Mouse (Mus musculus) testis, adult 10 weeks (tissue): ENCODE data around the gene Hs3st6. TPM values are rescaled to one million over a fixed set of nuclear protein-coding genes. Genes with fewer than 3 reads are reported as not detected.

Experiments
- polyA plus RNA-seq: library from polyadenylated mRNA; stranded (reverse); fragments of 350-450 nt; fragmentation: Illumina TruSeq; extraction: RNeasy Lipid Tissue Mini Kit (QIAGEN cat#74804); gene quantifications from one replicate; pipeline ENCODE4 v1.2.3, GENCODE M21; 2014; ENCODE audit warnings: low read depth, low replicate concordance

Gene Hs3st6
- polyA plus RNA-seq, result not detected

DNA sequence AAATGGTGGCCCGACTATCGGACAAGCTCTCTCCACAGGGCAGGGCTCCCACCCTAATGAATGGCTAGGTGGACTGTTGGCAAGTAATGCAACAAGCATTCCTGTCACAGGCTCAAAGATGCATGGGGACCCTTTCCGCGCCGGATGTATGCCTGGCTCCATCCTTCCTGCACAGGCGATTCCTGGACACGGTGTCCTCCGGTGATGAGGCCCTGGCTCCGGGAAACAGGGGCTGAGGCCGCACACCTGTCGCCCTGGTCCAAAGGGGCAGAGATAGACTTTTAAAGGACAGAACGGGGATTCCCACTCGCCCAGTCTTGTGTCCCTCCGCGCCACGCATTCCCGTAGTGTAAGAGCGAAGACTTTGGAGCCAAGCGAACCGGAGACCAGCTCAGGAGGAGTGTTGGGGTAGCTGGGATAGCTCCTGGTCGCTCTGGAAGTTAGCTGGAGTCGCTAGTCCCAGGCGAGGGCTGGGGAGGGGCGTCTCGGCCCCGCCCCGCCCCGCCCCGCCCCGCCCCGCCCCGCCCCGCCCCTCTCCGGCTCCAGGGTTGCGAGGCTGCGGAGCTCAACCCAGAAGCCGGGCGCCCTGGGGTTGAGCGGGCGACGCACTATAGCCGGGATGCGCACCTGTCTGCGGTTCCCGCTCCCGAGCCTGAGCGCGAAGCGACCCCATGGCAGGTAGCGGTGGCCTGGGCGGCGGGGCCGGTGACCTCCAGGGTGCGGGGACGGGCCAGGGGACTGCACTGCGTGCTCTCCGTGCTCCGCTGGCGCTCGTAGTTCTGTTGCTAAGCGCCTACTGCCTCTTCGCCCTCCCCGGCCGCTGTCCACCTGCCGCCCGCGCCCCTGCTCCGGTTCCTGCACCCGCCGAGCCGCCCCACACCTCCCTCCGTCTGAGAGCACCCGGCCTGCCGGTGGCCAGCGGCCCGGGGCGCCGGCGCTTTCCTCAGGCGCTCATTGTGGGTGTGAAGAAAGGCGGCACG, at the start of gene Hs3st6:
Gene Hs3st6 (plus strand): TSS at position 574 of the 980 bp plus-strand sequence.

DNA sequence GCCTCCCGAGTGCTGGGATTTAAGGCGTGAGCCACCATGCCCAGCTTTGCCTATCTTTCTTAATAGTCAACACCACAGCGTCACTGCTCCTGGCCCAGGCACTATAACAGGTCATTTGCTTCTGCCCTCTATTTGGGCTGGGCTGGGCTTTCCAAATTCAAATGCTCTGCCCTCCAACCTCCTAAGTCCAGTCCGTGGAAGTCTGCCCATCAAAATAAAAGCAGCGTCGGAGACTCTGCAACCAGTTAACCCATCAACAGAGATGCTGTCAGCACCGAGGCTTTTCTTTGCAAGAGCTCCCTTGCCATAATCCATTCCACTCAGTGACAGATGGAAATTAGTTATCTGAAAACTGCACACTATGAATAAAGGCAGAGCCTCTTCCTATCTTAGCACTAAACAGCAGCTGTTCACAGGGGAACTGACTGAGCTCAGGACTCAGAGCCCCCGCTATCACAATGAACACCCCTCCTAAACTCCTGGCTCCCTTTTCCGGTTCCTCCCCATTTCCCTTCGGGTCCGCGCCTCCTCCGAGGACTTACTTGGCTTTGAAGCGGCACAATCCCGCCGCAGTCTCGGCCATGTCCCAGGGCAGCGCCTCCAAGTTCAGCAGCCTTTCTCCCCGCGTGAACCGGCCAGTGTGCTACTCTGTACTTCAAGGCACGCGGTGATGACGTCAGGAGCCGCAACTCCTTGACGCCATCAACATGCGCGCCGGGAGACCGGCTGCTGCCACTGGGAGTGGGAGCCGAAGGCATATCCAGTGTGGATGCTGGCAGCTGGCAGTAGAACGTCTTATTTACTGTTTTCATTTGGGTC, 45.6 kb upstream of the Hs3st6 start, which contains the start of gene Tbl3:
Gene Tbl3 (minus strand): TSS at position 679 of the 819 bp plus-strand sequence.

DNA sequence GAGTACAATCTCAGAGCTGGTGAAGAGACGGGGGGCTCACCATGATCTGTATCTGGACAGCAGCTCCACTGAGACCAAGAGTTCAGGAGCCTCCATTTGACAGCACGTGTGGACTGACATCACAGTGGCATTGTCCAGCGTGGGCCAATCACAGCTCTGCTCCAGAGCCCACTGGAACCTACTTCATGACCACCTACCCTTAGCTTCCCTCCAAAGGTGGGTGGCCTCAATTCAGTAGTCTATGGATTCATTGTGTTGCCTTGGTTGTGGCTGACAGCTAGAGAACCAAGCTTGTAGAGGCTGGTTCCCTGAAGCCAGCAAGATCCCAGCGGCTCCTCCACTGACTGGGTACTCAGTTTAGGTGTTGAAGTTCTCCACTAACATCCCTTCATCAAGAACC, 34.8 kb upstream of the Hs3st6 start, which contains the start of the genes Rnf151 and Rps2:
Gene Rnf151 (minus strand): TSS at position 121 of the 400 bp plus-strand sequence.
Gene Rps2 (plus strand): TSS at position 174 of the 400 bp plus-strand sequence.

DNA sequence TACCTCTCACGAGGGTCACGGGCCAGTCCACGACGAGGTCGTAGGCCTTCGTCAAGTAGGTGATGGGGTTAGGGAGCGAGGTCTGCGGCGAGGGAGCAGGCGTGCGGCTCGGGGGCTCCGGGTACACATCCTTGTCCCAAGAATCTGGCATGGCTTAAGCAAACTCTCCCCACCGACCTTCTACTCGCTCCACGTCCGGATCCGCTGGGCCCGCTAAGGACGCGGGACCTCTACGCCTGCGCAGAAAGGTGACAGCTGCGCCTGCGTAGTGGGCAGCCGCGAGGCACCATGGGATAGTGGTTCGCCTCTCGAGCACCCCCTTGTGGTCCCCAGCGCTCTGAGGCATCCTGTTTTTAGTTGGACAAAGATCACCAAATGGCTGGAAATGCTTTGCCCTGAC, 28.6 kb upstream of the Hs3st6 start, which contains the start of gene Ndufb10:
Gene Ndufb10 (minus strand): TSS at position 295 of the 400 bp plus-strand sequence.

DNA sequence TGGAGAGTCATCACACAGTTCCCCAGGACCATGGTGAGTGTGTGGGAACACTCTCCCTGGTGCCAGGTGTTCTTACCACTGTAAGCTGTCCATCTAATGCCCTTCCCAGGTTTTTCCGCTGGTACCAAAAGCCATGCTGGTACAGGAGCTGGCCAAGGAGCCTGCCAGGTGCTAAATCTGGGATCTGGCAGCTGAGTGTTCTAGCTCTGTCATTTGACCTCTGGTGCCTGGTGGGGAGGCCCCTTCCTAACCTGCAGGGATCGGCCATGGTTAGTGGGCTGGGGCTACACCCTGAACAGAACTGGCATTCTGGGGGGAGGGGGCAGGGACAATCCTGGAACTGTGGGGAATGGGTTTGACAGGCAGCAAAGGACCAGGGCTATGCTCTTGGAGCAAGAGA, 25.2 kb upstream of the Hs3st6 start, which contains the start of gene Rpl3l:
Gene Rpl3l (plus strand): TSS at position 203 of the 400 bp plus-strand sequence.

DNA sequence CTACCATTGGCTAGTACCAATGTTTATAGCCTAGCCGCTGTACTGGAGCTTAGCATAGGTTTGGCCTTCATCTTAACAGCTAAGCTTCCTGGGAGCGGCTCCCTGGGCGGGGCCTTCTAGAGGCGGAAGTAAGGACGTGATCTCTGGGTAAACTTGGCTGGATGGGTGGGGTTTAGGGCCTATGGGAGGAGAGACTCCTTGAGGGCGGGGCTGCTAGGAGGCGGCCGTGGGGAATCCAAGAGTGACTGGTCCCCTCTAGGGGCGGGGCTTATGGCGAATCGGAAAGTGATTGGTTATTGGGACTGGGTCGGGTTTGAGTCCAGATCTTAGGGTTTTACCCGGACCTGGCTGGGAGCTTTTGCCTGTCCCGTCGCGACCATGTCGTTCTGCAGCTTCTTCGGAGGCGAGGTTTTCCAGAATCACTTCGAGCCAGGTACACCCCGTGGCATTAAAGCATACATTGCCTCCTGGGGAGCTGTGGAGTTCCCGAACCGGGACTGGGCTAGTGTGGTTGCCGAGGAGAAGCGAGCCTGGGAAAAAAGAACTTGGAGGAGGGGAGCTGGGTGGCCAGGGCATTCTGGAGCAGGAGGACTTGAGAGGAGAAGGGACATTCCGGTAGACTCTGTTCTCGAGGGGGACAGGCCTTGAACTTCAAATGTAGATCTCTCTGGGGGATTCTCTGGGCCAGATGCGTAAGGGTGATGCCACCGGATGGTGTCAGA, 16.3 kb upstream of the Hs3st6 start, which contains the start of gene Msrb1:
Gene Msrb1 (plus strand): TSS at position 313 of the 722 bp plus-strand sequence.

DNA sequence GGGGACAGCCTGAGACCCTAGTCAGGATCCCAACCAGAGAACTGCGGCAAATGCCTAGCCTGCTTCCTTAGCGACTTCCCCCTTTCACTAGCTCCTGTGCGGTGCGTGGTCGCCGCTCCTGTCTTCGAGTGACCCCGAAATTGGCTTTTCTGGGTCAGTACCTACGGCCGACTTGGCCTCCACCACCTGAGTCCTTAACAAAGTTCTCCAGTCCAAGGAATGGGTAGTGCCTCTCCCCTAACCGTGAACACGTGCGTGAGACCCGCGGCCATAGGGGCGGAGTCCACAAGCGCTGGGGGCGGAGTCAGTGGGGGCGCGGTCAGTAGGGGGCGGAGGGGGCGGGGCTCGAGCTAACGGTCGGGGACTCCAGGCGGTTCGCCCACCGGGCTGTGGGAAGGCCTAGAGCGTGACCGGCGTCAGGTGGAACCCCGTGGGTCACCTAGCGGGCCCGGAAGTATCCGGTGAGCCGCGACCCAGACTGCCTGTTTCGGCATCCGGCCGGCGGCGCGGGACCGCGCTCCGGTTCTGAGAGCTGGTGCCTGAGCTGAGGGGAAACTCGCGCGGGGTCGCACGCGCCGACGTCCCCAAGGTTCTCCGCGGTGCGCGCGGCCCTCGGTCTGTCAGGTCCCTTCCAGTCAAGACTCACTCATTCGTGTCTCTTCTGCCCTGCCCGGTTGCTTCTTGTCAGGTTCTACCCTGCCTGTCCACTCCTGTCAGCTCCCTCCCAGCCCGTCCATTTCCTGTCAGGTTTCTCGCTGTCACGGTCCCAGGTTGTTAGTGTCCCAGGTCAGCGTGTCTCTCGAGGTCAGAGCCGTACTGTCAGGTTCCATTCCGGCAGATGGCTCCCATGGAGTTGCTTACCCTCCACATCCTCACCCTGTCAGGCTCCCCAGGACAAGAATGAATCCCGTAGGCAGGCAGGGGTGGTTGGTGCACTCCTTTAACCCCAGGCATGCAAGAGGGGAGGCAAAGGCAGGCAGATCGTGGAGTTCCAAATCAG, 51.5 kb downstream of the Hs3st6 start, which contains the start of gene Meiob:
Gene Meiob (plus strand): TSS at position 338 of the 1,000 bp plus-strand sequence.

Other genes starting within 250 kb of the Hs3st6 start
- gene Traf7, start 225.1 kb upstream of the Hs3st6 start, polyA plus RNA-seq, result 5.8 TPM
- 0.57 TPM for gene Rab26, start 218.8 kb upstream of the Hs3st6 start, polyA plus RNA-seq
- 1.9 TPM for gene Pkd1, start 203.2 kb upstream of the Hs3st6 start, polyA plus RNA-seq
- 5.8 TPM for gene Tsc2, start 120.4 kb upstream of the Hs3st6 start, polyA plus RNA-seq
- 0.10 TPM for gene Nthl1, start 120.3 kb upstream of the Hs3st6 start, polyA plus RNA-seq
- gene Slc9a3r2, start 102.7 kb upstream of the Hs3st6 start, polyA plus RNA-seq, result 0.57 TPM
- not detected for gene Npw, start 94.5 kb upstream of the Hs3st6 start, polyA plus RNA-seq
- 1.4 TPM for gene Zfp598, start 83.3 kb upstream of the Hs3st6 start, polyA plus RNA-seq
- gene Syngr3, start 63.0 kb upstream of the Hs3st6 start, polyA plus RNA-seq, result 0.11 TPM
- 29.2 TPM for gene Gfer, start 56.8 kb upstream of the Hs3st6 start, polyA plus RNA-seq
- gene Noxo1, start 56.8 kb upstream of the Hs3st6 start, polyA plus RNA-seq, result 12.7 TPM
- gene Tbl3, start 45.3 kb upstream of the Hs3st6 start, polyA plus RNA-seq, result 0.29 TPM
- 46.8 TPM for gene Rnf151, start 34.9 kb upstream of the Hs3st6 start, polyA plus RNA-seq
- gene Rps2, start 34.9 kb upstream of the Hs3st6 start, polyA plus RNA-seq, result 129 TPM
- 69.2 TPM for gene Ndufb10, start 28.5 kb upstream of the Hs3st6 start, polyA plus RNA-seq
- gene Rpl3l, start 25.2 kb upstream of the Hs3st6 start, polyA plus RNA-seq, result not detected
- gene Msrb1, start 16.3 kb upstream of the Hs3st6 start, polyA plus RNA-seq, result 1.1 TPM
- gene Meiob, start 51.3 kb downstream of the Hs3st6 start, polyA plus RNA-seq, result 67.9 TPM
- gene Hagh, start 87.2 kb downstream of the Hs3st6 start, polyA plus RNA-seq, result 93.5 TPM
- 25.4 TPM for gene Fahd1, start 97.4 kb downstream of the Hs3st6 start, polyA plus RNA-seq
- gene Igfals, start 113.0 kb downstream of the Hs3st6 start, polyA plus RNA-seq, result not detected
- gene Nubp2, start 133.4 kb downstream of the Hs3st6 start, polyA plus RNA-seq, result 19.6 TPM
- gene Spsb3, start 133.7 kb downstream of the Hs3st6 start, polyA plus RNA-seq, result 1.6 TPM
- gene Eme2, start 142.1 kb downstream of the Hs3st6 start, polyA plus RNA-seq, result 1.9 TPM
- gene Mrps34, start 142.1 kb downstream of the Hs3st6 start, polyA plus RNA-seq, result 0.64 TPM
- gene Nme3, start 143.5 kb downstream of the Hs3st6 start, polyA plus RNA-seq, result 0.69 TPM
- 4.3 TPM for gene Mapk8ip3, start 184.0 kb downstream of the Hs3st6 start, polyA plus RNA-seq
- 13.2 TPM for gene Jpt2, start 207.7 kb downstream of the Hs3st6 start, polyA plus RNA-seq